ENCODE assay signal across 15 mouse cellular contexts in the genomic region with DNA sequence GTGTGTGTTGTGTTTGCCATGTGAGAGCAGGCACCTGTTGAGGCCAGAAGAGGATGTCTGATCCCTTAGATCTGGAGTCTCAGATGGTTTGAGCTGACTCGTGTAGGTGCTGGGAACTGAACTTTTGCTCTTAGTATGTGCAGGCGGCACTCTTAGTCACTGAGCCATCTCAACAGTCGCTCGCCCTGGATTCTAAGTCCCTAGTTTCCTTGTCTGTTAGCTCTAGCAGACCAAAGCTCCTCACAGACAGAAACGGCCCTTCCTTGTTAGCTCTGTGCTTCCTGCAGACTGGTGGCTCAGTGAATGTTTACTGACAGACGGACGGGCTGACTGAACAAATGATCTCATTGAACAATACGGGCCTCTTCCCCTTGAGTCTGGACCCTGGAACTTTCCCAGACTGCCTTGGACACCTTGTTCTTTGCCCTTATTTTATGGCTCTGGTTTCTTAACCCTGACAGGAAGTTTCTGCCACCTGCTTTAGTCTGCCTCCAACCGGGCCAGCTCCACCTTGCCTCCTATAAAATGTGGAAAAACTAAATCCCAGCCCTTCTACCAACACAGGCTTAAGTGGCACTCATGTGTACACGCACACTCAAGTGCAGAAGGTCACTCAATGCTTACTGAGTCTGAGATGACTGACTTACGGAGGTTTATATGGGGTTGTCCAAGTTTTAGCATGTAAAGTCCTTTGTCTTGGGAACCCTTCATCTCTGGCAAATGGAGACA. TPM values are rescaled to one million over a fixed set of nuclear protein-coding genes. Genes with fewer than 3 reads are reported as not detected.
A peak's percentile ranks its signal among the peaks of the same experiment; 100 is the strongest.
DNase-seq lines count a peak whose midpoint lies in the region; ATAC-seq and TF ChIP-seq lines count a peak whose summit lies in the region.
"Had no signal": no experiment of that assay in that cellular context is flagged by ENCODE, and none has a peak within 500 bp of the region (broad histone marks: within the 10 kb centered on the region; RNA-seq: fewer than 3 reads in every experiment).

No protein-coding gene starts in this region.

- no peak overlapping the region for H3K4me2 ChIP-seq in lung, embryonic 14.5 days
- H3K4me2 ChIP-seq in intestine, embryonic 16.5 days (ENCODE audit: low read depth, low read length): no peak overlapping the region
- H3K4me2 ChIP-seq in kidney, postnatal 0 days (ENCODE audit: low read length): no peak overlapping the region
- no peak overlapping the region for H3K4me2 ChIP-seq in stomach, embryonic 15.5 days
- no peak overlapping the region for H3K4me2 ChIP-seq in midbrain, postnatal 0 days (ENCODE audit: low read depth, low read length, poor library complexity, severe bottlenecking)
- H3K4me2 ChIP-seq: forebrain, embryonic 12.5 days; hindbrain, embryonic 15.5 days; limb, embryonic 12.5 days; neural tube, embryonic 13.5 days had no signal

- H3K27ac ChIP-seq in lung, embryonic 14.5 days (ENCODE audit: low read depth): peak overlapping the region; percentile 76
- peak overlapping the region; percentile 91 for H3K27ac ChIP-seq in intestine, embryonic 16.5 days (ENCODE audit: low read length)
- peak overlapping the region; percentile 60; the same call in 1 of the 2 replicates for H3K27ac ChIP-seq in kidney, postnatal 0 days
- peak overlapping the region; percentile 40 for H3K27ac ChIP-seq in stomach, embryonic 15.5 days
- no peak overlapping the region for H3K27ac ChIP-seq in midbrain, postnatal 0 days (ENCODE audit: low read depth, low read length)
- H3K27ac ChIP-seq: forebrain, embryonic 12.5 days; hindbrain, embryonic 15.5 days; limb, embryonic 12.5 days; neural tube, embryonic 13.5 days had no signal

- WGBS in lung, embryonic 14.5 days: 44% methylated on average over 11 of the region's 11 CpGs
- WGBS in lung, adult 2 months: 37% methylated on average over 11 of the region's 11 CpGs
- WGBS in intestine, embryonic 16.5 days: 33% methylated on average over 11 of the region's 11 CpGs
- WGBS in kidney, postnatal 0 days: 50% methylated on average over 11 of the region's 11 CpGs
- WGBS in stomach, embryonic 15.5 days: 57% methylated on average over 11 of the region's 11 CpGs
- 83% methylated on average over 11 of the region's 11 CpGs for WGBS in midbrain, postnatal 0 days

- no peak overlapping the region for H3K9ac ChIP-seq in lung, embryonic 14.5 days
- H3K9ac ChIP-seq in intestine, embryonic 16.5 days (ENCODE audit: low read depth, low read length): 0 out of 2 replicates have a peak overlapping the region, but pooled peaks have one; percentile 1
- no peak overlapping the region for H3K9ac ChIP-seq in kidney, postnatal 0 days (ENCODE audit: low read depth, low read length)
- H3K9ac ChIP-seq in stomach, embryonic 15.5 days: no peak overlapping the region
- no peak overlapping the region for H3K9ac ChIP-seq in midbrain, postnatal 0 days (replicated peaks; ENCODE audit: low read length, poor library complexity, severe bottlenecking)
- H3K9ac ChIP-seq: forebrain, embryonic 12.5 days; hindbrain, embryonic 15.5 days; limb, embryonic 12.5 days; neural tube, embryonic 13.5 days had no signal

- no peaks in the 10 kb centered on the region for H3K36me3 ChIP-seq in lung, embryonic 14.5 days (ENCODE audit: insufficient read depth)
- H3K36me3 ChIP-seq in intestine, embryonic 16.5 days (ENCODE audit: control insufficient read depth, insufficient read depth, low read length): no peaks in the 10 kb centered on the region
- H3K36me3 ChIP-seq in kidney, postnatal 0 days (ENCODE audit: insufficient read depth, low read length): no peaks in the 10 kb centered on the region
- H3K36me3 ChIP-seq in stomach, embryonic 15.5 days: no peaks in the 10 kb centered on the region
- no peaks in the 10 kb centered on the region for H3K36me3 ChIP-seq in midbrain, postnatal 0 days (ENCODE audit: insufficient read depth, low read length)
- H3K36me3 ChIP-seq: forebrain, embryonic 12.5 days; G1E; hindbrain, embryonic 15.5 days; limb, embryonic 12.5 days; neural tube, embryonic 13.5 days had no signal

- no peak overlapping the region for H3K4me3 ChIP-seq in lung, embryonic 14.5 days (ENCODE audit: low read depth, low read length)
- no peak overlapping the region for H3K4me3 ChIP-seq in lung, adult 2 months (replicated peaks; ENCODE audit: extremely low read depth, low read depth, low read length)
- H3K4me3 ChIP-seq in intestine, embryonic 16.5 days (ENCODE audit: low read length): no peak overlapping the region
- H3K4me3 ChIP-seq in kidney, postnatal 0 days (replicated peaks; ENCODE audit: low read depth, low read length): no peak overlapping the region
- no peak overlapping the region for H3K4me3 ChIP-seq in stomach, embryonic 15.5 days (replicated peaks)
- no peak overlapping the region for H3K4me3 ChIP-seq in midbrain, postnatal 0 days (ENCODE audit: low read depth, low read length)
- H3K4me3 ChIP-seq: forebrain, embryonic 12.5 days; hindbrain, embryonic 15.5 days; limb, embryonic 12.5 days; neural tube, embryonic 13.5 days had no signal

- no peaks in the 10 kb centered on the region for H3K9me3 ChIP-seq in lung, embryonic 14.5 days (ENCODE audit: low read depth, low read length)
- H3K9me3 ChIP-seq in intestine, embryonic 16.5 days (ENCODE audit: control insufficient read depth, low read length): no peaks in the 10 kb centered on the region
- H3K9me3 ChIP-seq in kidney, postnatal 0 days (replicated peaks; ENCODE audit: low read length): no peaks in the 10 kb centered on the region
- H3K9me3 ChIP-seq in stomach, embryonic 15.5 days: no peaks in the 10 kb centered on the region
- H3K9me3 ChIP-seq in midbrain, postnatal 0 days (ENCODE audit: low read length): no peaks in the 10 kb centered on the region
- H3K9me3 ChIP-seq: forebrain, embryonic 12.5 days; G1E; hindbrain, embryonic 15.5 days; limb, embryonic 12.5 days; neural tube, embryonic 13.5 days had no signal

- TF ChIP-seq CTCF in lung, embryonic 14.5 days (IDR thresholded peaks at IDR 0.05; ENCODE audit: low read depth): no peak
- no peak for TF ChIP-seq CTCF in lung, adult 2 months (IDR thresholded peaks at IDR 0.05; ENCODE audit: insufficient read depth, low read length)
- no peak for TF ChIP-seq CTCF in kidney, postnatal 0 days (IDR thresholded peaks at IDR 0.05; ENCODE audit: low read depth)
- TF ChIP-seq CTCF in midbrain, postnatal 0 days (IDR thresholded peaks at IDR 0.05): no peak

- no peak for TF ChIP-seq POLR2A in lung, adult 2 months (IDR thresholded peaks at IDR 0.05; ENCODE audit: borderline replicate concordance, extremely low read depth, low read depth, low read length)

- 0 out of 2 replicates have a peak, but pooled peaks cover 6% of the 10 kb centered on the region for H3K4me1 ChIP-seq in lung, embryonic 14.5 days (ENCODE audit: insufficient read depth)
- peaks cover 6% of the 10 kb centered on the region; the same call in 1 of the 2 replicates for H3K4me1 ChIP-seq in lung, adult 2 months (ENCODE audit: control insufficient read depth, insufficient read depth, low read length)
- peaks cover 10% of the 10 kb centered on the region; the same call in 1 of the 2 replicates for H3K4me1 ChIP-seq in intestine, embryonic 16.5 days (ENCODE audit: control insufficient read depth, insufficient read depth, low read length)
- H3K4me1 ChIP-seq in kidney, postnatal 0 days (replicated peaks; ENCODE audit: insufficient read depth, low read length): no peaks in the 10 kb centered on the region
- H3K4me1 ChIP-seq in stomach, embryonic 15.5 days: no peaks in the 10 kb centered on the region
- H3K4me1 ChIP-seq in midbrain, postnatal 0 days (ENCODE audit: insufficient read depth, low read length): no peaks in the 10 kb centered on the region
- H3K4me1 ChIP-seq: forebrain, embryonic 12.5 days; hindbrain, embryonic 15.5 days; limb, embryonic 12.5 days; neural tube, embryonic 13.5 days had no signal

- H3K27me3 ChIP-seq in lung, embryonic 14.5 days (ENCODE audit: insufficient read depth, low read length): no peaks in the 10 kb centered on the region
- H3K27me3 ChIP-seq in intestine, embryonic 16.5 days (replicated peaks; ENCODE audit: control insufficient read depth, insufficient read depth, low read length): no peaks in the 10 kb centered on the region
- no peaks in the 10 kb centered on the region for H3K27me3 ChIP-seq in kidney, postnatal 0 days (ENCODE audit: insufficient read depth, low read length)
- no peaks in the 10 kb centered on the region for H3K27me3 ChIP-seq in stomach, embryonic 15.5 days (replicated peaks)
- H3K27me3 ChIP-seq in midbrain, postnatal 0 days (ENCODE audit: insufficient read depth, low read length): no peaks in the 10 kb centered on the region
- H3K27me3 ChIP-seq: forebrain, embryonic 12.5 days; hindbrain, embryonic 15.5 days; limb, embryonic 12.5 days; neural tube, embryonic 13.5 days had no signal

- no peak for ATAC-seq in lung, embryonic 14.5 days (ENCODE audit: insufficient read depth)
- peak; percentile 92 for ATAC-seq in intestine, embryonic 16.5 days
- ATAC-seq in kidney, postnatal 0 days (replicated peaks; ENCODE audit: low FRiP score, low read depth): peak; percentile 75; the same call in 1 of the 2 replicates
- ATAC-seq in stomach, embryonic 15.5 days (ENCODE audit: insufficient read depth, low FRiP score, low read depth): no peak
- ATAC-seq in midbrain, postnatal 0 days (ENCODE audit: low FRiP score): no peak

- peak; percentile 47 for DNase-seq in lung, embryonic 14.5 days
- no peak for DNase-seq in lung, adult 2 months
- no peak for DNase-seq in kidney, postnatal 0 days (ENCODE audit: low spot score)
- DNase-seq in adrenal gland, postnatal 10 days: no peak
- no peak for DNase-seq in midbrain, postnatal 0 days (ENCODE audit: low spot score)
- DNase-seq: cerebellum, postnatal 14 days; gastrocnemius, postnatal 14 days; thymus, postnatal 36 days had no signal

RNA-seq across cellular contexts. Expression of a gene that starts 11.8 kb away (rescaled TPM):
- 10.1 and 11.4 TPM in 2 replicates for polyA plus RNA-seq in lung, embryonic 14.5 days (2014; fragmentation: Nextera tagmentation; extraction: Ambion mirVana)
- 21.8 and 38.0 TPM in 2 replicates for polyA plus RNA-seq in lung, adult 2 months (2012; rRNA removed)
- 8.4 and 10.6 TPM in 2 replicates for polyA plus RNA-seq in intestine, embryonic 16.5 days (2015; fragmentation: Nextera tagmentation; extraction: Ambion mirVana)
- polyA plus RNA-seq in kidney, postnatal 0 days (2015; fragmentation: Nextera tagmentation; extraction: Ambion mirVana): 10.5 and 15.1 TPM in 2 replicates
- polyA plus RNA-seq in stomach, embryonic 15.5 days (2015; fragmentation: Nextera tagmentation; extraction: Ambion mirVana): 11.0 and 48.1 TPM in 2 replicates
- total RNA-seq in adrenal gland, postnatal 10 days (2021): 100 to 1,000 TPM; 131 to 143 TPM
- 26.8 and 46.4 TPM in 2 replicates for total RNA-seq in midbrain, postnatal 0 days (2014; rRNA removed)
- polyA plus RNA-seq in midbrain, postnatal 0 days (2015; fragmentation: Nextera tagmentation; extraction: Ambion mirVana): 4.9 and 6.0 TPM in 2 replicates

RNA-seq across cellular contexts. Expression of a gene that starts 18.0 kb away (rescaled TPM):
- 85.3 and 89.8 TPM in 2 replicates for polyA plus RNA-seq in lung, embryonic 14.5 days (2014; fragmentation: Nextera tagmentation; extraction: Ambion mirVana)
- 124 and 140 TPM in 2 replicates for polyA plus RNA-seq in lung, adult 2 months (2012; rRNA removed)
- polyA plus RNA-seq in intestine, embryonic 16.5 days (2015; fragmentation: Nextera tagmentation; extraction: Ambion mirVana): 170 and 181 TPM in 2 replicates
- 74.0 and 89.3 TPM in 2 replicates for polyA plus RNA-seq in kidney, postnatal 0 days (2015; fragmentation: Nextera tagmentation; extraction: Ambion mirVana)
- polyA plus RNA-seq in stomach, embryonic 15.5 days (2015; fragmentation: Nextera tagmentation; extraction: Ambion mirVana): 163 and 189 TPM in 2 replicates
- 1 to 10 TPM; 4.1 to 8.1 TPM for total RNA-seq in adrenal gland, postnatal 10 days (2021)
- 7.9 and 8.8 TPM in 2 replicates for total RNA-seq in midbrain, postnatal 0 days (2014; rRNA removed)
- polyA plus RNA-seq in midbrain, postnatal 0 days (2015; fragmentation: Nextera tagmentation; extraction: Ambion mirVana): 6.4 and 6.9 TPM in 2 replicates
- polyA plus RNA-seq: G1E had no signal

Comparison
In these comparisons a context has a peak if more than half of its experiments do, and no peak if none do; other contexts are left out.
1. ATAC-seq: peak in intestine, embryonic 16.5 days (single experiment) and kidney, postnatal 0 days (single experiment); none in lung, embryonic 14.5 days (single experiment), stomach, embryonic 15.5 days (single experiment) and midbrain, postnatal 0 days (single experiment).